Mouse (Mus musculus) 3134 (cell line): ENCODE measurements around the gene Ttc9c.
"Not testable (repeated sequence)": the region's sequence is repeated elsewhere in the genome, so short reads cannot be mapped to it uniquely, and the experiment has no call there.

ENCODE experiments used
- DNase-seq: peaks from one replicate; pipeline ENCODE4 v3.0.0-alpha.2; 2011; ENCODE audit warnings: low spot score; ENCODE audit not compliant: insufficient read length; ENCODE audit errors: extremely low read depth

The Ttc9c gene

GRCm38 (mm10) chr19:8818801-8819595, at the start of gene Ttc9c:
Gene Ttc9c (minus strand): TSS chr19:8819333.
- DNase-seq: peak; percentile 93

- no peak for DNase-seq
Measured at GRCm38 (mm10) chr19:8864265-8864664, 45.1 kb upstream of the Ttc9c start.

- no peak for DNase-seq
Measured at GRCm38 (mm10) chr19:8859018-8859417, 39.9 kb upstream of the Ttc9c start.

GRCm38 (mm10) chr19:8857689-8858088, 38.6 kb upstream of the Ttc9c start:
- DNase-seq: no peak

- DNase-seq: no peak
Measured at GRCm38 (mm10) chr19:8853117-8853516, 34.0 kb upstream of the Ttc9c start.

- DNase-seq: no peak
Measured at GRCm38 (mm10) chr19:8852236-8852928, 33.2 kb upstream of the Ttc9c start.

- no peak for DNase-seq
Measured at GRCm38 (mm10) chr19:8851639-8852038, 32.5 kb upstream of the Ttc9c start.

- DNase-seq: peak; percentile 73
Measured at GRCm38 (mm10) chr19:8850402-8850901, 31.3 kb upstream of the Ttc9c start, which contains the start of gene Lrrn4cl. Gene Lrrn4cl (plus strand): TSS chr19:8850768.

GRCm38 (mm10) chr19:8848356-8848755, 29.2 kb upstream of the Ttc9c start:
- no peak for DNase-seq

- no peak for DNase-seq
Measured at GRCm38 (mm10) chr19:8844371-8845129, 25.4 kb upstream of the Ttc9c start.

- DNase-seq: no peak
Measured at GRCm38 (mm10) chr19:8842961-8843360, 23.8 kb upstream of the Ttc9c start.

- DNase-seq: no peak
Measured at GRCm38 (mm10) chr19:8841012-8841411, 21.9 kb upstream of the Ttc9c start.

GRCm38 (mm10) chr19:8839908-8840791, 21.0 kb upstream of the Ttc9c start:
- peak; percentile 19 for DNase-seq

- DNase-seq: no peak
Measured at GRCm38 (mm10) chr19:8839103-8839907, 20.2 kb upstream of the Ttc9c start, which contains the start of gene Gng3. Gene Gng3 (minus strand): TSS chr19:8839194.

GRCm38 (mm10) chr19:8838041-8838730, 19.1 kb upstream of the Ttc9c start:
- DNase-seq: no peak

GRCm38 (mm10) chr19:8837251-8837791, 18.2 kb upstream of the Ttc9c start, which contains the start of gene Bscl2:
Gene Bscl2 (plus strand): TSS chr19:8837467.
- peak; percentile 17 for DNase-seq

- not testable (repeated sequence) for DNase-seq
Measured at GRCm38 (mm10) chr19:8836327-8836726, 17.2 kb upstream of the Ttc9c start.

- no peak for DNase-seq
Measured at GRCm38 (mm10) chr19:8832971-8833370, 13.8 kb upstream of the Ttc9c start.
